Mouse (Mus musculus): Measurements from ENCODE around the gene Nagk. TPM values are rescaled to one million over a fixed set of nuclear protein-coding genes. Genes with fewer than 3 reads are reported as not detected.

The Nagk gene
- 46.3 and 53.0 TPM in 2 replicates for polyA plus RNA-seq (2012; rRNA removed)

DNA sequence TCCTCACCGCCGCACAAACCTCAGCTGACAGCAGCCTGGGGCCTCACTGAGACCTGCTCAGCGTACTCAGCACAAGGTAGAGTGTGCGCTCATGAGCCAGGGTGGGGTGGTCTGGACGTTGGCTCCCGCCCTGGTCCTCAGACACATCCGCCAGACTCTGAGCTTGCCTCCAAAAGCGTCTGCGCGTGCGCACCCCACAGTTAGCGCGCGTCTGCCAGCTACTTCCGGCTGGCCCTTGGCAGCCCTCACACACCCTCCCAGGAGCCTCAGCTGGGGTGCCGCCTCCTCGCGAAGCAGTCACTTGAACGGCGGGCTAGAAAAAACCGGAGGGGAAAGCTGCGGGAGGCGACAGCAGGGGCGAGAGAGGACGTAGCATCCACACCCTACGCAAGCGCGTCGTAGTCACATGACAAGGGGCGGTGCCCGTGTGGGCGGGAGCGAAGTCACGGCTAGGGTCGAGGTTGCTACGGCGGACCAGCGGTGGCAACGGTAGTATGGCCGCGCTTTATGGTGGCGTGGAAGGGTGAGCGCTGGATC, at the start of gene Nagk:
Gene Nagk (plus strand): TSS at position 223 of the 537 bp plus-strand sequence.
- DNase-seq (ENCODE audit: low read depth), result peak; percentile 98
- TF ChIP-seq CTCF (IDR thresholded peaks at IDR 0.05; ENCODE audit: borderline replicate concordance, extremely low read depth, insufficient read depth, insufficient read length) (no peak), POLR2A (IDR thresholded peaks at IDR 0.05; ENCODE audit: borderline replicate concordance, extremely low read depth, insufficient read depth, insufficient read length, poor library complexity, severe bottlenecking) (peak; percentile 57; the same call in 1 of the 2 replicates)

DNA sequence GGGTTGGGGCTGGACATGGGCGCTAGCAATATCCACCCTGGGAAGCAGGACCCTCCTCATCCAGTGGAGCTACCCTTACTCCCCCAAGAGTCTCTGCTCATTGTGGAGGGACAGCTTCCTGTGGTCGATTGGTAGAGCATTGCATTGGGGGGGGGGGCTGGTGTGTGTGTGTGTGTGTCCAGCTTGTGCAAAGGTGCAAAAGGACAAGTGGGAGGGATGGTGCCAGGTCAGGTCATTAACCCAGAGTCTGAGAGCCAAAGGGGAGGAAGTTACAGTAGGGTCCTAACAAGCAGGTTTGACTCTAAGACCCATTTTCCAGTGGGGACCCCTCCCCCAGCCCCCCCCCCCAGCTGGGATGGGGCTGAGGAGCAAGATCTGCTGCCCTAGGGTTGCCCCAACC, 49.3 kb upstream of the Nagk start:
- TF ChIP-seq POLR2A (IDR thresholded peaks at IDR 0.05; ENCODE audit: borderline replicate concordance, extremely low read depth, insufficient read depth, insufficient read length, poor library complexity, severe bottlenecking) (no peak), CTCF (IDR thresholded peaks at IDR 0.05; ENCODE audit: borderline replicate concordance, extremely low read depth, insufficient read depth, insufficient read length) (no peak)
- no peak for DNase-seq (ENCODE audit: low read depth)

DNA sequence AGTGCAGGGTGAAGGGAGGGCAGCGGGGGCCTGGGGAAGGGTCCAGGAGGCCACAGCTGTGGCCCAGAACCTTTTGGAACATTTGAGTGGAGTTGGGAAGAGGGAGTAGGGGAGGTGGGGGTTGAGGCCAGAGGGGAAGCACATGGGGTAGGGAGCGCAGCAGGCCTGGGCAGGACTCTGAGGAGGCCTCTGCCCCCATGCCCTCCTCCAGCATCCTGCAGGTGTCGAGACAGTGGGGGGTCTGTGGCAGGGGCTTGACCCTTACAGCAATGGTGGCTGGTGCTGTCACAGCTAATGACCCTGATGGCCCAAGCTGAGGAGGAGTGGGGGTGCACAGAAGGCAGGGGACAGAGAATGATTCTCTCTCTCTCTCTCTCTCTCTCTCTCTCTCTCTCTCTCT, 45.5 kb upstream of the Nagk start:
- no peak for DNase-seq (ENCODE audit: low read depth)
- TF ChIP-seq POLR2A (IDR thresholded peaks at IDR 0.05; ENCODE audit: borderline replicate concordance, extremely low read depth, insufficient read depth, insufficient read length, poor library complexity, severe bottlenecking), result no peak
- TF ChIP-seq CTCF (IDR thresholded peaks at IDR 0.05; ENCODE audit: borderline replicate concordance, extremely low read depth, insufficient read depth, insufficient read length), result no peak

DNA sequence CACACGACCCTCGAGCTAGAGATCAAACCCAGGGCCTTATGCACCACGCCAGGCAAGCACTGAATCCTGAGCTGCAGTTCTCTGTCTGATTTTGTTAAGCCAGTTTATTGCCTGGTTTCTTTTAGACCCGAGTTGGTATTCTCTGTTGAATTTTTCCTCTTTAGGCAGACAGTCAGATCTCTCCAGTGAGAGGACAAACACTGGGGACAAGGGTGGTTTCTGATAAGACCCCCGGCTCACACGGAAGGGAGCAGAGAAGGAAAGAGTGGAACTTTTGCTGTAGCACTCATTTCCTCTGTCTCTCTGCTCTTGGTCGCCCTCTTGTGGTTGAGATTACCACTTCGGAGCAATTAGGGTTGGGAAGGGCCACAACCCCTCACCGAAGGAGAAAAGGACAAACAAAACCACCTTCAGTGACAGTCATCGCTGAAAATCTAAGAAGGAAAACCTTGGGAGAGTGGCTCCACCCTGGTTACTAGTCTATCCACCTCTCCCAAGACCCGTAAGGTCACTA, 44.6 kb upstream of the Nagk start:
- TF ChIP-seq CTCF (IDR thresholded peaks at IDR 0.05; ENCODE audit: borderline replicate concordance, extremely low read depth, insufficient read depth, insufficient read length) (peak; percentile 84), POLR2A (IDR thresholded peaks at IDR 0.05; ENCODE audit: borderline replicate concordance, extremely low read depth, insufficient read depth, insufficient read length, poor library complexity, severe bottlenecking) (no peak)
- DNase-seq (ENCODE audit: low read depth), result peak; percentile 56

DNA sequence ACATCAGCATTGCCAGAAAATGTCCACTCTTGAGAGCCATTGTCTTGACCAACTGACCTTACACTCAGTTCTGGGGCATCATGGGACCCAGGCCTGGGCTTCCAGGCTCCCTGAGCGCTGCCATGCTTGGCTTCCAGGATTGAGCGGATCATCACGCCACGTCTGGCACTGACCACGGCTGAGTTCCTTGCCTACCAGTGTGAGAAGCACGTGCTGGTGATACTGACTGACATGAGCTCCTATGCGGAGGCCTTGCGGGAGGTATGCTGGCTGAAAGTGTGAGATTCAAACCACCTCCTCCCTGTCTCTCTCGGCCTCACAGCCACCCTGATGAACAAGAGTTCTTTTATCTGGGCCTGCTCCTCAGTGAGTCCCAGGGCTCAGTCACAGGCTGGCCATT, 38.7 kb upstream of the Nagk start:
- TF ChIP-seq POLR2A (IDR thresholded peaks at IDR 0.05; ENCODE audit: borderline replicate concordance, extremely low read depth, insufficient read depth, insufficient read length, poor library complexity, severe bottlenecking), result no peak
- no peak for TF ChIP-seq CTCF (IDR thresholded peaks at IDR 0.05; ENCODE audit: borderline replicate concordance, extremely low read depth, insufficient read depth, insufficient read length)
- no peak for DNase-seq (ENCODE audit: low read depth)

DNA sequence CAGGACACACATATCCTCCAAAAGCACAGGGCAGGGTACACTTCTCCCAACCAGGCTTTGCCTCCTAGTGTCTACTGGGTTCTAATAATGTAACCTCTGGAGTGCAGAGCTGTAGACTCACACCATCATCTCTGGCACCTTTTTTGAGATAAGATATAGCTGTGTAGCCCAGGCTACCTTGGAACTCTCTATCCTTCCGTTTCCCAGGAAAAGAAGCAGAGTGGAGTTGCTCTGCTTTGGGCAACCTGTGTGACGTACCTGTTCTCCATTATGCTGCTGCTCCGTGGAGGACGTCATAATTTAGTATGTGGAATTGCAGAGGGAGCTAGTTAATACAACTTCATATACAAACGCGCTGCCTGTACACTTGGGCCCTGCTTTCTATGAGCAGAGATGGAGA, 32.4 kb upstream of the Nagk start, which contains the start of gene Ankrd53:
Gene Ankrd53 (plus strand): TSS at position 301 of the 400 bp plus-strand sequence.
- no peak for DNase-seq (ENCODE audit: low read depth)
- TF ChIP-seq CTCF (IDR thresholded peaks at IDR 0.05; ENCODE audit: borderline replicate concordance, extremely low read depth, insufficient read depth, insufficient read length), result no peak

DNA sequence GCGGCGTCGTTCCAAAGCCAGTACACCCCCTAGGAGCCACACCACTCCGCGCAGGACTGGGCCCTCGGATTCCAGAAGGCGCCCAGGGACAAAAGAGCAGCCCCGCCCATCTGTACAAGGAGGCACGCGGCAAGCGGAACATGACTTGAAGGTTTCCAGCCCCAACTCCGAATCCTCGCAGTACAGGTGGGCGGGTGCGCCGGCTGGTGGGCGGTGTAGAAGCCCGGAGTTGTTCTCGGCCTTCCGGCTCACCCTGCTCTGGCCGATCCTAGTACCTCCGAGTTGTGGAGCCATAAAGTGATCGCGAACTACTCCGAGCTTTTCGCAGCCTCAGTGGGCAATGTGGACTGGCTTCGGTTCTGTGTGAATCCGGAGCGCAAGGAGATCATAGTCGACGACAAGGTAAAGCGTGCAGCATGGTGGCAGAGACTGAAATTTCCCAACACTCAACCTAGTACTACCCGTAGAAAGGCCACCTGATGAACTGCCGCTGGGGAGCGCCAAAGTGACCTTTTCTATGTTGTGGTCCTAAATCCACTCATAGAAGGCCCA, 31.8 kb upstream of the Nagk start:
- DNase-seq (ENCODE audit: low read depth), result peak; percentile 28
- no peak for TF ChIP-seq CTCF (IDR thresholded peaks at IDR 0.05; ENCODE audit: borderline replicate concordance, extremely low read depth, insufficient read depth, insufficient read length)
- TF ChIP-seq POLR2A (IDR thresholded peaks at IDR 0.05; ENCODE audit: borderline replicate concordance, extremely low read depth, insufficient read depth, insufficient read length, poor library complexity, severe bottlenecking), result no peak

DNA sequence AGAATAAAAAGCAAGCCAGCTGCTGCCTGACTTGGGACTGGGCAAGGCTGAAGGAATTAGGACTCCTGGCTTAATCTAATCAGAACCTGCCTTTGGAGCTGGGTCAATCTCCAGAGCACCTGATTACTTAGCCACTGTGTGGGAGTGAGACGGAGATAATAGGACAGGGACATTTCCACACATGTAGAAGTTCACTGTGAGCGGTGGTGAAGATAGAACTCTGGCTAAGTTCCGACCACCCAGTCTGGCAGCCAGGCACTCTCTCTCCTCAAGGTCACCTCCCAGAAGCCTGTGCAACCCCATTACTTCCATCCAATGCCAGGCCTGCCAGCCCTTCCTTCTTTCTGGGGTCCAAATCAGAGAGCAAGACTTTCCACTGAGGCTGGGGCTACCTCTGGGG, 27.8 kb upstream of the Nagk start:
- TF ChIP-seq CTCF (IDR thresholded peaks at IDR 0.05; ENCODE audit: borderline replicate concordance, extremely low read depth, insufficient read depth, insufficient read length) (no peak), POLR2A (IDR thresholded peaks at IDR 0.05; ENCODE audit: borderline replicate concordance, extremely low read depth, insufficient read depth, insufficient read length, poor library complexity, severe bottlenecking) (no peak)
- no peak for DNase-seq (ENCODE audit: low read depth)

DNA sequence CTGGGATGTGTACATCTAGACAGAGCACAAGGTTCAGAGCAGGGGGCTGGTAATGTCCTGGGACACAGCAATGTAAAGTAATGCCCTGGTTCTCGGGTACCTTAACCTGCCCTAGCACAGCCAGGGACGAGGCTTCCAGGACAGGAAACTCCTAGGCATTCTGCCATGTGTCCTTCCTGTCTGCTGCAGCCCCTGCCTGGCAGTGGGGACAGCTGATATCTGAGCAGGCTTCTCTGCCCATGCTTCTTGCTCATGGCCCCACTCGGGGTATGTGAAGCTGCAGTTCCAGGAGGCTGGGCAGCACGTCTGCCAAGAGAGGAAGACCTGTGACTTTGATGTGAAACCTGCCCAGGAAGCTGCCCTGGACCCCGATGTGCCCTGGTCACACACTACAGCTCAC, 26.3 kb upstream of the Nagk start:
- no peak for DNase-seq (ENCODE audit: low read depth)
- TF ChIP-seq POLR2A (IDR thresholded peaks at IDR 0.05; ENCODE audit: borderline replicate concordance, extremely low read depth, insufficient read depth, insufficient read length, poor library complexity, severe bottlenecking) (no peak), CTCF (IDR thresholded peaks at IDR 0.05; ENCODE audit: borderline replicate concordance, extremely low read depth, insufficient read depth, insufficient read length) (no peak)

DNA sequence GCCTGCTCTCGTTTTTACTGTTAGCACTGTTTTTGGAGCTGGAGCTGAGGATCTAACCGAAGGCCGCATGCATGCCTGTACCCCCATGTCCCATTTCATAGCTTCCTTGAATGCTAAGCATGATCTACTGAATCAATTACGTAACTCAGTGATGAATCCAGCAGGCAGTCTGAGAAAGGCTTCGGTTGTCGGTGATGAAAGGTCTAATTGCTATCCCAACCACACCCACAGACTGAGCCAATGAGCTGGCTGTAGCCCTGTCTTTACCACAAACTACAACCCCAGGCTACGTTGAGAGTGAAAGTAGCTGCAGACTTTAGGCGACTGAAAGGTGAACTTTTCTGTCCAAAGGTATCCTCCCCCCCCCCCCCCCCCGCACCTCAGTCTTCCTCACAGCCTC, 20.7 kb upstream of the Nagk start:
- DNase-seq (ENCODE audit: low read depth), result no peak
- TF ChIP-seq POLR2A (IDR thresholded peaks at IDR 0.05; ENCODE audit: borderline replicate concordance, extremely low read depth, insufficient read depth, insufficient read length, poor library complexity, severe bottlenecking), result no peak
- no peak for TF ChIP-seq CTCF (IDR thresholded peaks at IDR 0.05; ENCODE audit: borderline replicate concordance, extremely low read depth, insufficient read depth, insufficient read length)

DNA sequence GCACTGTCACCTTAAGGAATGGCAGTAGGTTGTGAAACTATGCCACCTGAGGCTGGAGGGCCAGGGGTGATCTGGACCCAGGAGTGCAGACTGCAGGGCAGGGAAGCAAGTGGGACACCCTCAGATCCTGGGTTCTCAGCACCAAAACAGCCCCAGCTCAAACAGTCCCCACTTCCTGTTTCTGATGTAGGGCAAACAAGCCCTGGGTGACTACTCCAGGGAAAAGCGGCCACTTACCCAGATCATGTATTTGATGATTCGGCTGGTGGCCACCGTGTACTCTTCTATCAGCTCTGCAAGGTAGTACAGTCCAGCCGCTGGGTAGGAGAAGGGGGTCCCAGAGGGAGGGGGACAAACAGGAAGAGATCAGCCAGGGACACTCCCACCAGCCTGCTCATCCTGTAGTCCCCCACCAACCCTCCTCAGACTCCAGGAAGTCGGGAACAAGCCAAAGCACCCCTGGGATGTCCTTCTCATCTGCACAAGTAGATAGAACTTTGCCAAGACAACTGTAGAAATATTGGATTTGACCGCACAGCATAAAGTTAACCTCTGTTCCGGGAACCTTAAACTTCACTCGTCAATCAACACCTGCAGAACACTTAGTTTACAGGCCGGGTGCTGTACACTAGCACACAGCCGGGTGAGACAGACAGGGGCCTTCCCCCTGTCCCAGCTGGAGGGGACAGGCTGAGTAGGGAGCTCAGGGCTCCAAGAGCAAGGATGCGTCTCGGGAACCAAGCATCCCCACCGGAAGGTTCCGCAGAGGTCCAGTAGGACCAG, 19.8 kb upstream of the Nagk start:
- TF ChIP-seq POLR2A (IDR thresholded peaks at IDR 0.05; ENCODE audit: borderline replicate concordance, extremely low read depth, insufficient read depth, insufficient read length, poor library complexity, severe bottlenecking) (no peak), CTCF (IDR thresholded peaks at IDR 0.05; ENCODE audit: borderline replicate concordance, extremely low read depth, insufficient read depth, insufficient read length) (no peak)
- peak; percentile 46 for DNase-seq (ENCODE audit: low read depth)

Data from brain, embryonic 14.5 days (tissue).